Mouse (Mus musculus): Measurements from ENCODE around the gene Serp2.

DNA sequence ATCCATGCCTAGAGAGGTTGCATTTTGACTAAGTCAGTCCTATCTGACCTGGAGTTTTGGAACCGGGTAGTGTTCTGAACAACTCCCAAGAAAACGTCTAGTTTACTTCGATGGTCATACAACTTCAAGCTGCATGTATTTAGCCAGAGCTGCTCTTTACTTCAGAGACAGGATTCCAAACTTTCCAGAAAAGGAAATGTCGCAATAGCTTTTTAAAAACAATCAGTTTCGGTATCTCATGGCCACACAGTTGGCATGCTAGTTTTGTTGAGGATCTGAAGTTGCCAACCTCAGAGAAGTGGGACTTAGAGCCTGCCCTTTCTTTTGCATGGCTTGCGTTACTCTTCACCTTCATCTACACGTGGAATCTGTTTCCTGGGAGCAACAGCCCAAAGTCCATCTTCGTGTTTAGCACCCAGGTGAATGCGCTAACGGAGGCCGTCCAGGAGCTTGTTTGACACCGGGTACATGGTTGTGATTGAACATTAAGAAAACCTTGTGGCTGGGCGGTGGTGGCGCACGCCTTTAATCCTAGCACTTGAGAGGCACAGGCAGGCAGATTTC is 37.0 kb upstream of the Serp2 start:
- TF ChIP-seq POLR2A (IDR thresholded peaks at IDR 0.05; ENCODE audit: borderline replicate concordance, extremely low read depth, low read depth, low read length) = no peak
- no peak for TF ChIP-seq CTCF (IDR thresholded peaks at IDR 0.05; ENCODE audit: insufficient read depth, low read length)
